Mouse (Mus musculus) bone marrow macrophage, adult 2 months (primary cell): ENCODE data around the gene Dock8.

ENCODE experiments used
- CTCF ChIP-seq: IDR thresholded peaks from 2 replicates; pipeline ENCODE4 v1.5.1; 2012; ENCODE audit warnings: low read depth, mild to moderate bottlenecking, low read length, moderate library complexity
- POLR2A ChIP-seq: IDR thresholded peaks from 2 replicates; pipeline ENCODE4 v1.6.1; 2012; ENCODE audit warnings: mild to moderate bottlenecking, low read depth, low read length, borderline replicate concordance

DNA sequence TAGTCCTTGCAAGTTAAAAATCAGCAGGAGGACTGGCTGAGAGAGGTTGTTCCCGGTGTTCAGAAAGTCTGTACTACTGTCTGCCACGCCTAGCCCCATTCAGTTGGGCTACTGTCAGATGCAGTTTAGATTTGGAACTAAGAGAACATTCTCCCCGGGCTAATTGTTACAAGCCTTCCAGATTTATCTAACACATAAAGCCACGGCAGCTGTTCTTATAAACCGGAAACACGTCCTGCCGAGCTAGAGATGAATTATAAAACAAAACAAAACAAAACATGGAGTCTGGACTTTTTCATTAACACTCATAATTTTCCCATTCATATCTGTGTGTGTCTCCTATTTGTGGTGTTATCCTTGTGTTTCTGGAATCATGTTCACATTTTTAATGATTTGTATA, 87.8 kb downstream of the Dock8 start:
- TF ChIP-seq POLR2A (no peak), CTCF (no peak)
